Mouse (Mus musculus): ENCODE results near the gene Muc20.

- TF ChIP-seq CTCF (IDR thresholded peaks at IDR 0.05; ENCODE audit: borderline replicate concordance, control insufficient read depth, extremely low read depth, insufficient read depth, low read length, poor library complexity): no peak
- TF ChIP-seq POLR2A (IDR thresholded peaks at IDR 0.05; ENCODE audit: control insufficient read depth, extremely low read depth, insufficient read depth, low read length, poor library complexity): no peak
These were observed 6.7 kb upstream of the Muc20 start for GRCm38 (mm10) chr16:32803901-32804300.
